Mouse (Mus musculus): Measurements from ENCODE around the gene Rasgrf1. TPM values are rescaled to one million over a fixed set of nuclear protein-coding genes. Genes with fewer than 3 reads are reported as not detected.

Gene Rasgrf1
- total RNA-seq, 1 experiment, result 0.04 TPM

DNA sequence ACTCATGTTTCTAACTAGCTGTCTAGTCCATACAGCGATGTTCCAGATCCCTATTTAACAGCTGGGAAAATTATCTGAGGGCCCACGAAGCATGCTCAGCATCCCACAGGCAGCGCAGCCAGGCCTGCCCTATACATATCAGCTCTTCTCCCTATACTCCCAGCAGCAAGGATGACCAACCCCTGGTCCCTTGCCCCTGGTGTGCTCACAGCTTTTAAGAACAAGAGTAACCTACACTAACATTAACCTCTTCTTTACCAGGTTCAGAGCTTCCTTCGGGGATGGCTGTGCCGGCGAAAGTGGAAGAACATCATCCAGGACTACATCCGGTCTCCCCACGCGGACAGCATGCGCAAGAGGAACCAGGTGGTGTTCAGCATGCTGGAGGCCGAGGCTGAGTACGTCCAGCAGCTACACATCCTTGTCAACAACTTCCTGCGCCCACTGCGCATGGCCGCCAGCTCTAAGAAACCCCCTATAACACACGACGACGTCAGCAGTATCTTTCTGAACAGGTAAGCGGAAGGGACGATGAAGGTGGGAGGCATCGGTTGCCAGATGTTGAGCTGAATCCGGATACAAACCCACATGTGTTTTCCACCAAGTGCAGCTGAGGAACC, 44.0 kb downstream of the Rasgrf1 start:
- Histone ChIP-seq H3K4me3 (ENCODE audit: insufficient read depth in 1 of 2, low read depth in 1 of 2, low read length in 2 of 2, poor library complexity in 1 of 2, severe bottlenecking in 1 of 2) (no peak overlapping the region), H3K4me1 (ENCODE audit: control insufficient read depth in 2 of 2, insufficient read depth in 2 of 2, low read length in 2 of 2, poor library complexity in 1 of 2) (no peaks in the 10 kb centered on the region), H3K27ac (ENCODE audit: insufficient read depth, low read depth, low read length, poor library complexity, severe bottlenecking) (no peak overlapping the region), H3K9ac (ENCODE audit: insufficient read depth, low read depth, low read length, poor library complexity, severe bottlenecking) (no peak overlapping the region), H3K9me3 (ENCODE audit: control insufficient read depth, insufficient read depth, low read depth, low read length) (no peaks in the 10 kb centered on the region), H3K36me3 (ENCODE audit: control insufficient read depth, insufficient read depth, low read length, poor library complexity, severe bottlenecking) (no peaks in the 10 kb centered on the region)
- TF ChIP-seq ZC3H11A (IDR thresholded peaks at IDR 0.05; ENCODE audit: borderline replicate concordance, low read depth, low read length) (no peak), ZNF384 (IDR thresholded peaks at IDR 0.05; ENCODE audit: low read depth, low read length) (no peak), MAFK (IDR thresholded peaks at IDR 0.05; ENCODE audit: insufficient read depth, low read depth, low read length) (no peak), CHD2 (IDR thresholded peaks at IDR 0.05; ENCODE audit: low read depth, low read length) (no peak)
- in situ Hi-C loops (cut with MboI; ENCODE audit: low sequenced_read_pairs in 2 of 2, unreplicated experiment in 2 of 2), result no loop called here
- no peak for DNase-seq (ENCODE audit: low read depth, low spot score)

- Histone ChIP-seq H3K9ac (ENCODE audit: insufficient read depth, low read depth, low read length, poor library complexity, severe bottlenecking) (no peak overlapping the region), H3K36me3 (ENCODE audit: control insufficient read depth, insufficient read depth, low read length, poor library complexity, severe bottlenecking) (no peaks in the 10 kb centered on the region), H3K4me3 (ENCODE audit: insufficient read depth in 1 of 2, low read depth in 1 of 2, low read length in 2 of 2, poor library complexity in 1 of 2, severe bottlenecking in 1 of 2) (no peak overlapping the region), H3K9me3 (ENCODE audit: control insufficient read depth, insufficient read depth, low read depth, low read length) (no peaks in the 10 kb centered on the region), H3K27ac (ENCODE audit: insufficient read depth, low read depth, low read length, poor library complexity, severe bottlenecking) (no peak overlapping the region), H3K4me1 (ENCODE audit: control insufficient read depth in 2 of 2, insufficient read depth in 2 of 2, low read length in 2 of 2, poor library complexity in 1 of 2) (no peaks in the 10 kb centered on the region)
- TF ChIP-seq ZNF384 (IDR thresholded peaks at IDR 0.05; ENCODE audit: low read depth, low read length), result no peak
- TF ChIP-seq ZC3H11A (IDR thresholded peaks at IDR 0.05; ENCODE audit: borderline replicate concordance, low read depth, low read length), result no peak
- no peak for DNase-seq (ENCODE audit: low read depth, low spot score)
- in situ Hi-C loops (cut with MboI; ENCODE audit: low sequenced_read_pairs in 2 of 2, unreplicated experiment in 2 of 2), result no loop called here
These were observed 45.3 kb downstream of the Rasgrf1 start for GRCm38 (mm10) chr9:89954860-89955479.

GRCm38 (mm10) chr9:89958959-89959358, 49.3 kb downstream of the Rasgrf1 start:
- in situ Hi-C loops (cut with MboI; ENCODE audit: low sequenced_read_pairs in 2 of 2, unreplicated experiment in 2 of 2), result no loop called here
- Histone ChIP-seq H3K36me3 (ENCODE audit: control insufficient read depth, insufficient read depth, low read length, poor library complexity, severe bottlenecking) (no peaks in the 10 kb centered on the region), H3K4me3 (ENCODE audit: insufficient read depth in 1 of 2, low read depth in 1 of 2, low read length in 2 of 2, poor library complexity in 1 of 2, severe bottlenecking in 1 of 2) (no peak overlapping the region), H3K4me1 (ENCODE audit: control insufficient read depth in 2 of 2, insufficient read depth in 2 of 2, low read length in 2 of 2, poor library complexity in 1 of 2) (no peaks in the 10 kb centered on the region), H3K9me3 (ENCODE audit: control insufficient read depth, insufficient read depth, low read depth, low read length) (no peaks in the 10 kb centered on the region), H3K27ac (ENCODE audit: insufficient read depth, low read depth, low read length, poor library complexity, severe bottlenecking) (no peak overlapping the region), H3K9ac (ENCODE audit: insufficient read depth, low read depth, low read length, poor library complexity, severe bottlenecking) (no peak overlapping the region)
- TF ChIP-seq ZC3H11A (IDR thresholded peaks at IDR 0.05; ENCODE audit: borderline replicate concordance, low read depth, low read length) (no peak), MAFK (IDR thresholded peaks at IDR 0.05; ENCODE audit: insufficient read depth, low read depth, low read length) (no peak), ZNF384 (IDR thresholded peaks at IDR 0.05; ENCODE audit: low read depth, low read length) (no peak), HCFC1 (IDR thresholded peaks at IDR 0.05; ENCODE audit: borderline replicate concordance, insufficient read depth, low read length) (no peak), CHD2 (IDR thresholded peaks at IDR 0.05; ENCODE audit: low read depth, low read length) (no peak)
- DNase-seq (ENCODE audit: low read depth, low spot score), result no peak

- no peaks in the 10 kb centered on the region for H3K36me3 ChIP-seq (ENCODE audit: control insufficient read depth, insufficient read depth, low read length, poor library complexity, severe bottlenecking)
- TF ChIP-seq MAFK (IDR thresholded peaks at IDR 0.05; ENCODE audit: insufficient read depth, low read depth, low read length) (no peak), HCFC1 (IDR thresholded peaks at IDR 0.05; ENCODE audit: borderline replicate concordance, insufficient read depth, low read length) (no peak), CHD2 (IDR thresholded peaks at IDR 0.05; ENCODE audit: low read depth, low read length) (no peak), ZNF384 (IDR thresholded peaks at IDR 0.05; ENCODE audit: low read depth, low read length) (no peak), ZC3H11A (IDR thresholded peaks at IDR 0.05; ENCODE audit: borderline replicate concordance, low read depth, low read length) (no peak)
- in situ Hi-C loops (cut with MboI; ENCODE audit: low sequenced_read_pairs in 2 of 2, unreplicated experiment in 2 of 2), result no loop called here
- no peak overlapping the region for H3K4me3 ChIP-seq (ENCODE audit: insufficient read depth in 1 of 2, low read depth in 1 of 2, low read length in 2 of 2, poor library complexity in 1 of 2, severe bottlenecking in 1 of 2)
- H3K4me1 ChIP-seq (ENCODE audit: control insufficient read depth in 2 of 2, insufficient read depth in 2 of 2, low read length in 2 of 2, poor library complexity in 1 of 2), result no peaks in the 10 kb centered on the region; a peak in 1 of 4 replicates
- no peak for DNase-seq (ENCODE audit: low read depth, low spot score)
- H3K9ac ChIP-seq (ENCODE audit: insufficient read depth, low read depth, low read length, poor library complexity, severe bottlenecking), result no peak overlapping the region
- H3K9me3 ChIP-seq (ENCODE audit: control insufficient read depth, insufficient read depth, low read depth, low read length), result no peaks in the 10 kb centered on the region
- no peak overlapping the region for H3K27ac ChIP-seq (ENCODE audit: insufficient read depth, low read depth, low read length, poor library complexity, severe bottlenecking)
These were observed 54.4 kb downstream of the Rasgrf1 start for GRCm38 (mm10) chr9:89964091-89964490.
